Mouse (Mus musculus) lung, postnatal 0 days (tissue): ENCODE results near the gene Phgdh.

ENCODE experiments used
- CTCF ChIP-seq: IDR thresholded peaks from 2 replicates; pipeline ENCODE4 v1.5.1; 2016; ENCODE audit warnings: antibody characterized with exemption, mild to moderate bottlenecking
- EP300 ChIP-seq: IDR thresholded peaks from 2 replicates; pipeline ENCODE4 v1.6.1; 2016; ENCODE audit warnings: antibody characterized with exemption, mild to moderate bottlenecking, control low read depth

DNA sequence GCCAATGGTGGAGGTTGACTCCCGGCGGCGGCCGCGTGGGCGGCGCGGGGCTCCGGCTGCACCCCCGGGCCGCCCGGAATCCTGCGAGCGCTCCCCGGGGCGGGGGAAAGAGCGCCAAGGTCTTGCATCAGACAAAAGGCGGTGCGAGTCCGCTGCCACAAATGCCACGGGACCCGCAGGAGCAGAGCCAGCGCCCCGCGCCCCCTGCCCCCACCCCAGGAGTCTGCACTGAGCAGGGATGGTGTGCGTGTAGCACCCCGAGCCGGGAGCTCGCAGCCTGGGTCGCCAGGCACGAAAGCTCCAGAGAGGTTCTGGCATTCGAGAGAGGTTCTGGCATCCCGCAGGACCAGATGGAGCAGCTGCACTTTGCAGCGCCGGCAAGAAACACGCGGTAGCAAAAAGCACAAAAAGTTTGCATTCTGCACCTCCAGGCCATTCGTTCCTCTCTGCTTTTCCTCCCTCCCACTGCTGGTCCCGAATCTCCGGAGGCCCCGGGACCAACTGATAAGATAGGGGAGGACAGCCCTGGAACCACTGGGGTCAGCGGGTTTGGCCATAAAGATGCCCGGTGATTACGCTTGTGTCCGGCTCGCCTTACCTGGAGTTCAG is 589 bp downstream of the Phgdh start:
- TF ChIP-seq EP300 (no peak), CTCF (no peak)
